In the genomic region with DNA sequence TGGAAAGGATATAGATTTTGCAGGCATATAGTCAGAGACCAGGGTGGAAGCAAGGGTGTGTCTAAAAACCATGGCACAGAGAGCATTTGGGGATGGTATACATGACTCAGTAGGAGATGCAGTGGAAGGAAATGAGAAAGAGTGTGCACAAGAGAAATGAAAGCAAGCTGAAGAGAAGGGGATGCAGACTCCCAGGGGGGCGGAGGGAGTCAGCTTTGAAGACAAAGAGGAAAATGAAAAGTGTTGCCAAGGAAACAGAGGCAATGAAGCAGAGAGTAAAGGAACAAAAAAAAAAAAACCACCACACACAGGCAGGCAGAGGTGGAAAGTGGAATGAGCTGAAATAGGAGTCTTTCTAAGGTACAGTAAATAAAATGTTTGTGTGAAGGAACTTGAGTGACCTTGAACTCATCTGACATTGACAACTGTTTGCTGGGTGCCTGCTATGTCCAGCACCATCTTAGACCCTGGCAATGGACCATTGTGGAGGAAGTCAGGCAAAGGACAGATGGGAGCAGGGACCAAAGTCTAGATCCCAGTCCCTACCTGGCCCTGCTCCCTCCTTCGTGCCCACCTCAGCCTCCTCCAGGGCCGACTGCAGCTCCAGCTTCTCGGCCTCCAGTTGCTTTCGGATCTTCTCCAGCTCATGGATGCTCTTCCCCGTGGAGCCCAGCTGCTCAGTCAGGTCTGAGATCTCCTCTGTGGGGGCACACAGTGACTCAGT, we compare ENCODE assay signal across 1 mouse cellular context.
TF ChIP-seq lines count a peak whose summit lies in the region.

No protein-coding gene starts in this region.

TF ChIP-seq in CH12.LX, 34 proteins besides CTCF, POLR2A, EP300 and RAD21:
- TF ChIP-seq ZNF384 (IDR thresholded peaks at IDR 0.05; ENCODE audit: low read depth, low read length) (peak; percentile 44; the same call in 1 of the 2 replicates), SIN3A (IDR thresholded peaks at IDR 0.05; ENCODE audit: low read length) (no peak), ELF1 (IDR thresholded peaks at IDR 0.05; ENCODE audit: low read depth, low read length) (no peak), ZMIZ1 (IDR thresholded peaks at IDR 0.05; ENCODE audit: low read depth, low read length) (no peak), NRF1 (IDR thresholded peaks at IDR 0.05; ENCODE audit: low read depth, low read length) (no peak), ZC3H11A (IDR thresholded peaks at IDR 0.05; ENCODE audit: low read depth, low read length) (no peak), USF2 (conservative IDR thresholded peaks at IDR 0.05; ENCODE audit: low read depth, low read length) (no peak), MAFK (IDR thresholded peaks at IDR 0.05; ENCODE audit: insufficient replicate concordance, low read length) (no peak)
